Mouse (Mus musculus) brain, embryonic 18.5 days (tissue): ENCODE measurements around the gene Rtn1.

ENCODE experiments used
- DNase-seq: peaks from one replicate; pipeline ENCODE4 v3.0.0-alpha.2; 2012; ENCODE audit warnings: low read depth, low spot score

Gene Rtn1

GRCm38 (mm10) chr12:72279129-72279875, 129.6 kb downstream of the Rtn1 start:
- DNase-seq = no peak

GRCm38 (mm10) chr12:72273721-72274414, 135.0 kb downstream of the Rtn1 start:
- no peak for DNase-seq

DNA sequence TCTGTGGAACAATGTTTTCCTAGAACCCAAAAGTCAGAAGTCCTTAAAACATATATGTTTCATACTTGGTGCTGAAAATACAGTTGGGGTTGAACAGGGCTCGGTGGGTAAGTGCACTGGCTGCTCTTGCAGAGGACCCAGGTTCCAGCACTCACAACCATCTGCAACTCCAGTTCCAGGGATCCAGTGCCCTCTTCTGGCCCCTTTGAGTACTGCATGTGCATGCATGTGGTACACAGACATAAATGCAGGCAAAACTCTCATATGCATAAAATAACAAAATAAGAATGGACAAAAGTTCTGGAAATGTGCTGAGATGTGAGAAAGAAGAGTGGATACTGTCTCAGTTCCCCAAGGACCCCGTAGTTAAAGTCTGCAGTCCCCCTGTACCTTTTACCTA, 141.2 kb downstream of the Rtn1 start:
- DNase-seq = no peak

DNA sequence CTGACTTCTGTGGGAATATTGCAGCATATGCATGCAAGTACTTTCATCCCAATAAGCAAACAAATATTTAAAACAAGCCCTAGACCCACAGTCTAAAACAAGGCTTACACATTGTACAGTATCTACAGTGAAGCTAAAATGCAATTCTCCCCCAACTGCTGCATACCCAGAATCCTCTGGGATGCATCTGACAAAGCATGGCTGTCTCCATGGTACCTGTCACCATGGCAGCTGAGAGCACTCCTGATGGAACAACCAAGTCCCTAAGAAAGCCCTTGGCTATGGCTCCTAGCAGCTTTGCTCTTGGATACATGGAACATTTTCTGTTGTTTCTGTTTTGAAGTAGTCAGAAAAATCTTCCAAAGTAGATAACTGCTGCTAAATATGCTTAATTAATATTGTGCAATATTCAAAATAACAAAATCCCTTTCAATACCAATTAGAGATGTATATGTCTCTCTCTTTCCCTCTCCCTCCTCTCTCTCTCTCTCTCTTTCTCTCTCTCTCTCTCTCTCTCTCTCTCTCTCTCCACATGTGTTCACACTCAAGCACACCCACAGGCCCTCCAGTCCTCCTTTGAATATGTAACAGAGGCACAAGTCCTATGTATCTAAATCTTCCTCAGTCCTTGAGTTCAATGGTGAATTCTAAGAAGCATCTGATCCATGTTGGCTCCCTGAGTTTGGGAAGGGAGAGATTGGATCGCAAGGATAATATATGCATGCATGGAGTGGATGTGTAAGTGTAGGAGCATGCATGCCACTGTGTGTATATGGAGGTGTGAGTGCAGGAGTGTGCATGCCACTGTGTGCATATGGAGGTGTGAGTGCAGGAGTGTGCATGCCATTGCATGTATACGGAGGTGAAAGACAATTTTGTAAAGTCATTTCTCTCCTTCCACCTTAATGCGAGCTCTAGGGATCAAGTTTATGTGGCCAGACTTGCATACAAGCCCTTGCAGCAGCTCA, 143.3 kb downstream of the Rtn1 start:
- peak; percentile 83 for DNase-seq

DNA sequence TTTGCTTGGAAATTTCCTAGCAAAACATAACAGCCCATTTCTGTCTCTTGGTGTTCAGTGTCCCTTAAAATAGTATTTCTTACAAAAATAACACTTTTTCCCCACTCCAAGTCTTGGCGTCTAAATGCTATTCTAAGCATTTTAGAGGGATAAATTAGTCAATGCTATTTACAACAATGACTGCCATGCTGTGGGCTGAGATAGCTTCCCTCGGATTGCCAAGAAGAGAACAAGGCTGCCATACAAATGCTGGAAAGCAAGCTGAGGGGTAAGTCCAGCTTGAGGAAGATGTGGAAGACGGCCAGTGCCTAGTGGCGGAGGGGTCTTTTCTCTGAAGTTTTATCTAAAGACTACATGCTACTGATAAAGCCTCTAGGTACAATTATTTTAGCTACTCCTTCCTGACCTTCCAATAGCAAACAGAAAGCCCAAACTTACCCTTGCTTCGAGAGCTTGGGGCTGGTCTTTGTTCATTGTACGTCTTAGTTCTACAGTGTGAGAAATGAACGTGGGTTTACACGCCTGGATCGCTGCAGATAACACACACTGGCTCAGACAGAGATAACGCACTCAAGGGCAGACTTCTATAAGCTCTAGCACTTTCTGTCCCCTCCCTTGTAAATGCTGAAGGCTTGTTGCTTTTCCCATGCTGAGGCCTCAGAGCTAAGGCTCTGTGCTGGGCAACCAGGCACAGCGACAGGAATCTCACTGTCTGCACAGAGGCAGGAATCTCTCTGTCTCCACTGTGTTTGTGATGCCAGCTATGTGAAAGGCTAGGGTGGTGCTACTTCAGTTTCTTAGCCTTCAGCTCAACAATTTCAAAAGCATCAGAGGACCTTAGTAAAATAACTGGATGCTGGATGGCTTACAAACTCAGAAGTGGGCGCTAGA, 145.4 kb downstream of the Rtn1 start:
- no peak for DNase-seq

GRCm38 (mm10) chr12:72257000-72257399, 151.9 kb downstream of the Rtn1 start:
- no peak for DNase-seq

- DNase-seq = no peak
Observed at GRCm38 (mm10) chr12:72253040-72253439, 155.8 kb downstream of the Rtn1 start.

- DNase-seq = no peak
Observed at GRCm38 (mm10) chr12:72251890-72252445, 156.9 kb downstream of the Rtn1 start.

DNA sequence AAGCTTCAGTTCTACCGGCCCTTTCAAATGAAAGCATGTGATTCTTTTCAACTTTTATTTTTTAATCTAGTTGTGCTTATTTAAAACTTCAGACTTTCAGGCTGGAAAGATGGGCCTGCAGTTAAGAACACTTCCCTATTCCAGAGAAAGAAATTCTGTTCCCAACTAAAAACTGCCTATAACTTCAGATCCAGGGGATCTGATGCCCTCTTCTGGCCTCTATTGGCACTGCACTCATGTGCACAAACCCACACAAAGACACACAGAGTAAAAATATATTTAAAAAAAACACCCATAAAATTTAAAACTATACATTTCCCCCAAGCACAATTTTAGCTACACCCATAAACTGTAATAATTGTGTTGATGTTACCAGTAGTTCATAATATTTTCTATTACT, 163.9 kb downstream of the Rtn1 start:
- DNase-seq = no peak

DNA sequence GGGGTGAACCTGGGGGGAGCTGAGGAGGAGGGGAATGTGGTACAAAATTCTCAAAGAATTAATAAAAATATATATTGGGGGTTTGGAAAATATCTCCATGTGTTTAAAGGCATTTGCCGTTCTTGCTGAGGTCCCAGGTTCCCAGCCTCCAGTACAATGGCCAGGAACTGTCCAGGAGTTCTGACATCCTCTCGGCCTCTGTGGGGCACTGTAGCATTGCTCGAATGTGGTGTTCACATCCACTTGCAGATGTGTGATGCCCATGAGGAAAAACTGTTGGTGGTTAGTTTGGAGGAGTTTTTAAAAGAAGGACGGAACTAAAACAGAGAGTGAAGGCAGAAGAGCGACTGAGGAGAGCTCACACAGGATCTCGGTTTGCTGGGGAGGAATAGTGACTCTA, 166.0 kb downstream of the Rtn1 start:
- DNase-seq = no peak

GRCm38 (mm10) chr12:72240506-72240905, 168.3 kb downstream of the Rtn1 start:
- DNase-seq = no peak

DNA sequence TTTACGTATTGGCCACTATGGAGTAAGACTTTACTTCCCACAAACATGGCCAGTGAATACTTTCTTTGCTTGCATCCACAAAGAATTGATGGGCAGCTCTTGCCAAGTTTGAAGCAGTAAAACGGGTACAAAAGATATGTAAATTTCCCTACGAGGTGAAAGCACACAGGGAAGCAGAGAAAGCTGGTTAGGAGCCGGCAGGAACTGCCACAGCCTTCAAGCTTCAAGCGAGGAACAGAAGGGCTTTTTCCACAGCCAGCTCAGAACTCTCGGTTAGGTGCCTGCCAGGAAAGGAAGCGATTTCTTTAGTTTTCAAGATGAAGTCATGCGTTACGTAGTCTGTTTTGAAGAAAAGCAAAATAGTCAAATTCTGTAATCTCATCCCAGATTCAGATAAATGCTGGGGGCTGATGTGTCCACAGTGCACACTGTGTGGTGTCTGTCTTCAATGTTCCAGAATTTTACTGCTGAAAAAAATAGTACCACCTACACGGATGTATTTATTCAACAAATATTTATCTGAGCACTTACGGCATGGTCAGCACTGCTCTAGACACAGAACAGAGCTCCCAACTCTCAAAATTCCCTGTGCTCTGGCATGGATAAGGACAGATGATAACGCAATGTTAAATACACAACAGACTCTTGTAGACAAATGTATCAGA, 169.5 kb downstream of the Rtn1 start:
- DNase-seq = peak; percentile 51

- DNase-seq = no peak
Observed at GRCm38 (mm10) chr12:72237251-72237650, 171.6 kb downstream of the Rtn1 start.

DNA sequence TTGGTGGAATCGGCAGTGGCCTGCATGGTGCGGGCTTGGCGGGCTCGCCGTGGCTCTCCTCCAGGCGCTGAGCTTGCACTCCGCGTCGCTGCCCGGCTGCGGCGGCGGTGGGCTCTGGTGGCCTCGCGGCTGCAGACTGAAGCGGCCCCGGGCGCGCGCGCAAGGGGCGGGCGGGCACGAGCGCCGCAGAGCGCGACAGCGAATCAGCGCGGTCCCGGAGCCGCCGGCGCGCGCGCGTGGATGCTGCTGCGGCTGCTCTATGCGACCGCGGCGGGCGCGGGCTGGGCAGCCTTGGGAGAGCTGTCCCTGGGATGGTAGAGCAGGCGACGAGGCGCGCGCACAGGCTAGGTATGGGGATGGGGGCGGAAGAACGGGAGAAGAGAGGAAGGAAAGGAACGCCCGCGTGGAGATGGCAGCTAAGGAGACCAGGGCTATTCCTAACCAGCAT, 172.3 kb downstream of the Rtn1 start:
- DNase-seq = peak; percentile 81

DNA sequence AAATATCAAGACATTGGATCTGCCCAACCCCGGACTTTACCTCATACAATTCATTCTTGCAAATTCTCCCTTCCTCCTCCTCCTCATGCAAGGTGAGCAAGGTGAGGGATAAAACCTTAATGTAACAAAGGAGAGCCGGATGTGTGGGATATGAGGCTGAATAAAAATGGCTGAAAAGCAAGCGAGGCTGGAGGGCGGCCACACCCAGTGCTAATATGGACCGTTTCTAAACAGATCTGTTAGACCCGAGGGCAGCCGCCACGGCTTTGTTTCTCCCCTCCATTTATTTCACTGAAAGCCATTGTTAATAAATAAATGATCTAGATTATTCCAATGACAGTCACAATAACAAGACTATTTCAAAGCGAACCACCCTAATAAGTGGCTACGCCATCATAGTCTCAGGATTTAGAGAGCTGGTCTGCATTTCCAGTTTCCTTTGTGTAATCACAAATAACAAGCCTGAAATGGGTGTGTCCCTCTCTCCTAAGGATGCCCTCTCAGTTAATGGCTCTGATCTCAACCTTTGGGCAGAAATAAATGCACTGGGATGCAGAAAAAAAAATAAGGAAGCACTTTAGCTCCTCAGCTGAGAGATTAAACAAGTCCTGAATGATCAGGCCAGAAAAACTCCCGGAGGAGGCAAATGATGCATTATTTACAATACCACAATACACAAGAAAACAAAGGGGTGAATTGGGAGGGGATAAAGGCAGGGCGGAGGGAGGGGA, 173.1 kb downstream of the Rtn1 start:
- DNase-seq = peak; percentile 49

GRCm38 (mm10) chr12:72234966-72235365, 173.9 kb downstream of the Rtn1 start:
- DNase-seq = no peak

- DNase-seq = no peak
Observed at GRCm38 (mm10) chr12:72234151-72234550, 174.7 kb downstream of the Rtn1 start.

DNA sequence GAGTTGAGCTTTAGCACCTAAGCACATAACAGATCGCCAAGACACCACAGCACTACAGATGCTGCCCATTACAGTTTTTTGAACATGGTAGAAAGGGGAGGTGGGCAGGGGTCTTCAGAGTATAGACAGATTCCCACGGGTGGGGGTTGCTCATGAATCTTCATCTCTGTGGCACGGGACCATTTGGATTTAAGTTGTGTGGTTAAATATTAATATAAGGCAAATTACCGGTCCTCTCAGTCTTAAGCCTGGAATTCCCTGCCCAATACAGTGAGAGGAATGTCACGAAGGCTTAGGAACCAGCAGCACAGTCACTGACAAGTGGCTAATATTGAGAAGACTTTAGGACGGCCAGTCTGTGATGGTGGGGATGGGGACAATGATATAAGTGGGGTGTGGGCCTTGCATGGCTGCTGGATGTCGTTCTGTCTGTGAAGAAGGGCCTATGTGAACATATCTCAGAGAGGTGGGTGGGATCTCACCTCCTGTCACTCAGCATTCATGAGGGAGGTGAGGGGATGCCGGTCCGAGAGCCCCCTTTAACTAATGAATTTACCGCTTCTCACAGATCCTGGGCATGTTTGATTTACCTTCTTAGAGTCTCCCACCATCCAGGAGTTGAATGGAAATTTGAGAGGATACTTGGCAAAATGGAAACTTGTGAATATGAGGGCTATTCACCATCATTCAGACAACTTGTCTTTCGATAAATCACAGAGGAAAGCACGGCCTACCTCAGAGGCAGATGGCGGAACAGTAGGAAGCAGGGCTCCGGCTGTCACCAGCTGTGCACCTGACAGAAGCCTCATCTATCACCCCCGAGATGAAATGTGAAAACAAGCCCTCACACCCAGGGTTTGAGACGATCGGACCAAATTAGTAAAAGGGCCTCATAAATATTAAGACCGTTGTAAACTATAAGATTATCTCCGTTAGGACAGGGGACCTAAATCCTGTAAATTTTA, 175.7 kb downstream of the Rtn1 start:
- DNase-seq = no peak
